Mouse (Mus musculus): ENCODE results near the gene Dennd6b. TPM values are rescaled to one million over a fixed set of nuclear protein-coding genes. Genes with fewer than 3 reads are reported as not detected.
A peak's percentile ranks its signal among the peaks of the same experiment; 100 is the strongest.

The Dennd6b gene
- 11.2 and 15.0 TPM in 2 replicates for polyA plus RNA-seq (2012; rRNA removed)

GRCm38 (mm10) chr15:89196313-89196706 lies at the start of gene Dennd6b:
Dennd6b (minus strand) TSS chr15:89196496.
- Histone ChIP-seq H3K4me3 (ENCODE audit: insufficient read depth, low read depth, low read length) (peak within 1 kb of the TSS; percentile 85), H3K27ac (ENCODE audit: insufficient read depth, low read depth, low read length) (peak within 1 kb of the TSS; percentile 97), H3K36me3 (ENCODE audit: control insufficient read depth, insufficient read depth, low read length) (no peaks in the 10 kb centered on the region), H3K4me1 (ENCODE audit: control insufficient read depth, insufficient read depth, low read length) (peaks cover 8% of the 10 kb centered on the region; the same call in 1 of the 2 replicates), H3K27me3 (replicated peaks; ENCODE audit: control insufficient read depth, insufficient read depth, low read length) (no peaks in the 10 kb centered on the region)
- peak; percentile 98 for DNase-seq
- TF ChIP-seq POLR2A (IDR thresholded peaks at IDR 0.05; ENCODE audit: low read depth, low read length) (no peak), CTCF (conservative IDR thresholded peaks at IDR 0.05; ENCODE audit: insufficient read depth, insufficient read length, low read depth, low read length) (peak; percentile 80)
- under 1% methylated on average over 38 of the region's 38 CpGs for WGBS

GRCm38 (mm10) chr15:89241025-89241424 lies 44.7 kb upstream of the Dennd6b start:
- Histone ChIP-seq H3K27me3 (replicated peaks; ENCODE audit: control insufficient read depth, insufficient read depth, low read length) (no peaks in the 10 kb centered on the region), H3K36me3 (ENCODE audit: control insufficient read depth, insufficient read depth, low read length) (no peaks in the 10 kb centered on the region; the same call in 1 of the 2 replicates), H3K4me3 (ENCODE audit: insufficient read depth, low read depth, low read length) (no peak overlapping the region), H3K27ac (ENCODE audit: insufficient read depth, low read depth, low read length) (no peak overlapping the region), H3K4me1 (ENCODE audit: control insufficient read depth, insufficient read depth, low read length) (no peaks in the 10 kb centered on the region)
- TF ChIP-seq CTCF (conservative IDR thresholded peaks at IDR 0.05; ENCODE audit: insufficient read depth, insufficient read length, low read depth, low read length): no peak
- TF ChIP-seq POLR2A (IDR thresholded peaks at IDR 0.05; ENCODE audit: low read depth, low read length): no peak
- 77% methylated on average over 2 of the region's 2 CpGs for WGBS
- peak; percentile 12 for DNase-seq

GRCm38 (mm10) chr15:89239751-89240392 lies 43.6 kb upstream of the Dennd6b start:
- Histone ChIP-seq H3K27me3 (replicated peaks; ENCODE audit: control insufficient read depth, insufficient read depth, low read length) (no peaks in the 10 kb centered on the region), H3K36me3 (ENCODE audit: control insufficient read depth, insufficient read depth, low read length) (no peaks in the 10 kb centered on the region; the same call in 1 of the 2 replicates), H3K4me3 (ENCODE audit: insufficient read depth, low read depth, low read length) (no peak overlapping the region), H3K27ac (ENCODE audit: insufficient read depth, low read depth, low read length) (no peak overlapping the region), H3K4me1 (ENCODE audit: control insufficient read depth, insufficient read depth, low read length) (no peaks in the 10 kb centered on the region)
- 55% methylated on average over 3 of the region's 3 CpGs for WGBS
- DNase-seq: no peak
- TF ChIP-seq CTCF (conservative IDR thresholded peaks at IDR 0.05; ENCODE audit: insufficient read depth, insufficient read length, low read depth, low read length) (no peak), POLR2A (IDR thresholded peaks at IDR 0.05; ENCODE audit: low read depth, low read length) (no peak)

- Histone ChIP-seq H3K4me1 (ENCODE audit: control insufficient read depth, insufficient read depth, low read length) (no peaks in the 10 kb centered on the region), H3K27ac (ENCODE audit: insufficient read depth, low read depth, low read length) (no peak overlapping the region), H3K27me3 (replicated peaks; ENCODE audit: control insufficient read depth, insufficient read depth, low read length) (no peaks in the 10 kb centered on the region), H3K4me3 (ENCODE audit: insufficient read depth, low read depth, low read length) (no peak overlapping the region), H3K36me3 (ENCODE audit: control insufficient read depth, insufficient read depth, low read length) (no peaks in the 10 kb centered on the region)
- TF ChIP-seq CTCF (conservative IDR thresholded peaks at IDR 0.05; ENCODE audit: insufficient read depth, insufficient read length, low read depth, low read length) (no peak), POLR2A (IDR thresholded peaks at IDR 0.05; ENCODE audit: low read depth, low read length) (no peak)
- no peak for DNase-seq
- 72% methylated on average over 4 of the region's 4 CpGs for WGBS
These were observed 37.8 kb upstream of the Dennd6b start for GRCm38 (mm10) chr15:89234052-89234451.

- peak; percentile 58 for DNase-seq
- WGBS: 16% methylated on average over 2 of the region's 2 CpGs
These were observed 37.3 kb upstream of the Dennd6b start for GRCm38 (mm10) chr15:89233586-89233985.

GRCm38 (mm10) chr15:89215611-89216233 lies 19.4 kb upstream of the Dennd6b start:
- Histone ChIP-seq H3K4me3 (ENCODE audit: insufficient read depth, low read depth, low read length) (no peak overlapping the region), H3K27me3 (replicated peaks; ENCODE audit: control insufficient read depth, insufficient read depth, low read length) (no peaks in the 10 kb centered on the region), H3K4me1 (ENCODE audit: control insufficient read depth, insufficient read depth, low read length) (no peaks in the 10 kb centered on the region), H3K27ac (ENCODE audit: insufficient read depth, low read depth, low read length) (no peak overlapping the region), H3K36me3 (ENCODE audit: control insufficient read depth, insufficient read depth, low read length) (no peaks in the 10 kb centered on the region)
- WGBS: 55% methylated on average over 2 of the region's 2 CpGs
- TF ChIP-seq POLR2A (IDR thresholded peaks at IDR 0.05; ENCODE audit: low read depth, low read length) (no peak), CTCF (conservative IDR thresholded peaks at IDR 0.05; ENCODE audit: insufficient read depth, insufficient read length, low read depth, low read length) (no peak)
- peak; percentile 50 for DNase-seq

More at GRCm38 (mm10) chr15:89233586-89233985, 37.3 kb upstream of the Dennd6b start:
- Histone ChIP-seq H3K4me3 (ENCODE audit: insufficient read depth, low read depth, low read length) (no peak overlapping the region), H3K36me3 (ENCODE audit: control insufficient read depth, insufficient read depth, low read length) (no peaks in the 10 kb centered on the region), H3K4me1 (ENCODE audit: control insufficient read depth, insufficient read depth, low read length) (no peaks in the 10 kb centered on the region), H3K27me3 (replicated peaks; ENCODE audit: control insufficient read depth, insufficient read depth, low read length) (no peaks in the 10 kb centered on the region), H3K27ac (ENCODE audit: insufficient read depth, low read depth, low read length) (no peak overlapping the region)
- TF ChIP-seq CTCF (conservative IDR thresholded peaks at IDR 0.05; ENCODE audit: insufficient read depth, insufficient read length, low read depth, low read length): peak; percentile 51
- no peak for TF ChIP-seq POLR2A (IDR thresholded peaks at IDR 0.05; ENCODE audit: low read depth, low read length)

GRCm38 (mm10) chr15:89214953-89215352 lies 18.7 kb upstream of the Dennd6b start:
- no peak overlapping the region for H3K4me3 ChIP-seq (ENCODE audit: insufficient read depth, low read depth, low read length)
- WGBS: 98% methylated on average over 3 of the region's 3 CpGs
- H3K27ac ChIP-seq (ENCODE audit: insufficient read depth, low read depth, low read length): no peak overlapping the region
- no peaks in the 10 kb centered on the region for H3K27me3 ChIP-seq (replicated peaks; ENCODE audit: control insufficient read depth, insufficient read depth, low read length)
- H3K36me3 ChIP-seq (ENCODE audit: control insufficient read depth, insufficient read depth, low read length): no peaks in the 10 kb centered on the region
- TF ChIP-seq CTCF (conservative IDR thresholded peaks at IDR 0.05; ENCODE audit: insufficient read depth, insufficient read length, low read depth, low read length) (no peak), POLR2A (IDR thresholded peaks at IDR 0.05; ENCODE audit: low read depth, low read length) (no peak)
- no peaks in the 10 kb centered on the region for H3K4me1 ChIP-seq (ENCODE audit: control insufficient read depth, insufficient read depth, low read length)
- no peak for DNase-seq

All from kidney, adult 2 months (tissue).